Mouse (Mus musculus): ENCODE data around the gene Olfr1396. TPM values are rescaled to one million over a fixed set of nuclear protein-coding genes. Genes with fewer than 3 reads are reported as not detected.
A peak's percentile ranks its signal among the peaks of the same experiment; 100 is the strongest.
"Not testable (repeated sequence)": the region's sequence is repeated elsewhere in the genome, so short reads cannot be mapped to it uniquely, and the experiment has no call there.

Gene Olfr1396
- polyA plus RNA-seq, 1 experiment from 2014 or later = not detected

- TF ChIP-seq CTCF (IDR thresholded peaks at IDR 0.05) = no peak
- ChIA-PET POLR2A (interaction anchor here (0.6 kb wide), 1 partner anchor 16 kb away, joined by 7 read pairs; no protein-coding TSS in a partner anchor), CTCF (interaction anchor here (1.0 to 1.2 kb wide), 2 partner anchors 9 to 209 kb away, joined by 4 to 5 read pairs; no protein-coding TSS in a partner anchor)
- ATAC-seq (no peak), DNase-seq (ENCODE audit: low read depth, low spot score) (no peak)
- in situ Hi-C loops (cut with MboI; ENCODE audit: low pct_unique_long_range_greater_than_20kb) = loop anchor here (5.0 to 10.0 kb wide), 2 partner anchors 88 to 161 kb away; partner anchors contain the start of genes Gm12185 and Tgtp1
- no peaks in the 10 kb centered on the region for H3K27me3 ChIP-seq
Observed at GRCm38 (mm10) chr11:49083146-49083545, 31.5 kb downstream of the Olfr1396 start.

DNA sequence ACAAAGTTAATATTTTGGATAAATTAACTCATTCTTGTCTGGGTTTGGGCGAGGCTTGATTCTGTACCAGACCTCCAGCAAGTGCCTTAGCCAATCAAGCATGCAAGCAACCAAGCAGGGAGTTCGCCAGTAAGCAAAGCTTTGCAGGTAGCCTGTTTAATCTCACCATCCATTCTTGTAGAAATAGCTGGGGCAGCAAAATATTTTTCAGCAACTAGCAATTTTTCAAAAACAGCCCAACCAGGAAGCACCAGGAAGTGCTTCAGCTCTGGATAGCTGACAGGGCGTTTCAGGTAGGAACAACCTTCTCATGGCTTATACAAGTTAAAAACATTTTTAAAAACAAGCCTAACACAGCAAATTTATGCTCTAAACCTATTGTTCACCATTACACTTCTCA is 32.8 kb downstream of the Olfr1396 start:
- DNase-seq (ENCODE audit: low read depth, low spot score) (no peak), ATAC-seq (no peak)
- in situ Hi-C loops (cut with MboI; ENCODE audit: low pct_unique_long_range_greater_than_20kb) = loop anchor here (5.0 to 10.0 kb wide), 2 partner anchors 87 to 160 kb away; partner anchors contain the start of genes Gm12185 and Tgtp1
- ChIA-PET POLR2A (no interaction called here), CTCF (interaction anchor here (0.6 to 0.7 kb wide), 2 partner anchors 10 to 206 kb away, joined by 3 to 4 read pairs; no protein-coding TSS in a partner anchor)
- no peak for TF ChIP-seq CTCF (IDR thresholded peaks at IDR 0.05)
- no peaks in the 10 kb centered on the region for H3K27me3 ChIP-seq

- H3K27me3 ChIP-seq = no peaks in the 10 kb centered on the region
- ChIA-PET CTCF (no interaction called here), POLR2A (no interaction called here)
- ATAC-seq (no peak), DNase-seq (ENCODE audit: low read depth, low spot score) (no peak)
- in situ Hi-C loops (cut with MboI; ENCODE audit: low pct_unique_long_range_greater_than_20kb) = loop anchor here (5.0 to 10.0 kb wide), 2 partner anchors 87 to 159 kb away; partner anchors contain the start of genes Gm12185 and Tgtp1
- no peak for TF ChIP-seq CTCF (IDR thresholded peaks at IDR 0.05)
Observed at GRCm38 (mm10) chr11:49081356-49081755, 33.3 kb downstream of the Olfr1396 start.

GRCm38 (mm10) chr11:49080636-49081035 is 34.0 kb downstream of the Olfr1396 start:
- no peak for ATAC-seq

GRCm38 (mm10) chr11:49078719-49079118 is 36.0 kb downstream of the Olfr1396 start:
- no peak for TF ChIP-seq CTCF (IDR thresholded peaks at IDR 0.05)
- no peak for DNase-seq (ENCODE audit: low read depth, low spot score)
- in situ Hi-C loops (cut with MboI; ENCODE audit: low pct_unique_long_range_greater_than_20kb) = no loop called here
- ATAC-seq = no peak
- H3K27me3 ChIP-seq = no peaks in the 10 kb centered on the region
- ChIA-PET CTCF (interaction anchor here (0.8 to 1.8 kb wide), 6 partner anchors 13 to 204 kb away, joined by 3 to 6 read pairs (median 4); no protein-coding TSS in a partner anchor), POLR2A (interaction anchor here (1.6 kb wide), 1 partner anchor 204 kb away, joined by 4 read pairs; no protein-coding TSS in a partner anchor)

More at GRCm38 (mm10) chr11:49080636-49081035, 34.0 kb downstream of the Olfr1396 start:
- ChIA-PET POLR2A (no interaction called here), CTCF (no interaction called here)
- TF ChIP-seq CTCF (IDR thresholded peaks at IDR 0.05) = no peak
- DNase-seq (ENCODE audit: low read depth, low spot score) = no peak
- no peaks in the 10 kb centered on the region for H3K27me3 ChIP-seq
- in situ Hi-C loops (cut with MboI; ENCODE audit: low pct_unique_long_range_greater_than_20kb) = loop anchor here (5.0 to 10.0 kb wide), 2 partner anchors 86 to 158 kb away; partner anchors contain the start of genes Gm12185 and Tgtp1

- DNase-seq (ENCODE audit: low read depth, low spot score) = no peak
- ATAC-seq = no peak
- TF ChIP-seq CTCF (IDR thresholded peaks at IDR 0.05) = no peak
Observed at GRCm38 (mm10) chr11:49077012-49077411, 37.7 kb downstream of the Olfr1396 start.

DNA sequence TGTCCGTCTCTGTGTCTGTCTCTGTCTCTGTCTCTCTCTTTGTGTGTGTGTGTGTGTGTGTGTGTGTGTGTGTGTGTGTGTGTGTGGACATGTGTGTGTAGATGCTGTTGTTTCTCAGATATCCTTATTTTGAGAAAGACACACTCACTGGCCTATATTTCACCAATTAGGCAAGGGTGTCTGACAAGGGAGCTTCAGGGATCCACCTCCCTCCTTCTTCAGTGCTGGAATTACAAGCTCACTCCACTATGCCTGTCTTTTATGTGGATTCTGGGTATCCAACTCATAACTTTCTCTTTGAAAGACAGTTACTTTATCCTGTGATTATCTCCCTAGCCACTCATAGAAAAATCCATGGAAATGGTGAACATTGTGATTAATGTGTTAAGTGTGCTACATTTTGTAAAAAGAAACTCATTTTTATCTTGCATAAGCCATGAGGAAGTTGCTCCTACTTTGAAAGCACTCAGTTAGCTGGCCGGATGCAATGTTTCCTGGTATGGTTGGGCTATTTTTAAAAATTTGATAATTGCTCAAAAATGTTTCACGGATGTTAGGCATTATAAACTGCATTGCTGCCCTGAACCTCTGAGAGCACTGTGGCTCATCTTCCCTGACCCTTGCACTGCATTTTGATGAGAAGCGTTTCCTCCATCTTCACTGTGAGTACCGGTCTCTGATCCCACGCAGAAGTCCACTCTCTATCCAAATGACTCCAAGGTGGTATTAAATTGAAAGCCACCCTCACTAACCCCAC is 38.5 kb downstream of the Olfr1396 start, which contains the start of gene Ifi47:
TSS of gene Ifi47 (plus strand) at position 587 of the 757 bp plus-strand sequence.
- POLR2A ChIA-PET; DNase-seq (ENCODE audit: low read depth, low spot score); H3K27me3 ChIP-seq; in situ Hi-C loops (cut with MboI; ENCODE audit: low pct_unique_long_range_greater_than_20kb): not testable (repeated sequence)
- CTCF ChIA-PET = interaction anchor here (1.3 to 1.7 kb wide), 2 partner anchors 14 to 201 kb away, joined by 3 read pairs; no protein-coding TSS in a partner anchor
- ATAC-seq = peak; percentile 82
- peak; percentile 5 for TF ChIP-seq CTCF (IDR thresholded peaks at IDR 0.05)

More at GRCm38 (mm10) chr11:49077012-49077411, 37.7 kb downstream of the Olfr1396 start:
- CTCF ChIA-PET = interaction anchor here (1.3 to 1.7 kb wide), 2 partner anchors 13 to 202 kb away, joined by 3 read pairs; no protein-coding TSS in a partner anchor
- POLR2A ChIA-PET = no interaction called here
- no peaks in the 10 kb centered on the region for H3K27me3 ChIP-seq
- in situ Hi-C loops (cut with MboI; ENCODE audit: low pct_unique_long_range_greater_than_20kb) = no loop called here

DNA sequence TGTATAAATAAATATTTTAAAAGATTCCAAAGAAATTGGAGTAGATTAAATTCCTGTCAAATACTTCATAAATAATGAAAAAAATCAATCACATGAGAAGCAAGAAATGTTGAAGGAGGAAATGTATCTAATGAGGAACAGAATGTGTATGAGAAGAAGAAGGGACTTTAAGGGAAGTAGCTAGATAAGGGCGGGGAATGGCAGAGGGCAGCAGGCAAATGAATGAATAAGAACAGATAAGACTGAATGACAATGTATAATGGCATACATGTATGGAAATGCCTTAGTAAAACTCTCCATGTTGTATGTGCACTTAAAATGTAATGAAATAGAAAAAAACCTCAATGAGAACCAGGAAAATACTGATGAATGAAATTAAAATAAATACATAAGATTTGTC is 46.3 kb downstream of the Olfr1396 start:
- CTCF ChIA-PET = no interaction called here
- ATAC-seq = no peak
- no peaks in the 10 kb centered on the region for H3K27me3 ChIP-seq
- no peak for DNase-seq (ENCODE audit: low read depth, low spot score)
- no peak for TF ChIP-seq CTCF (IDR thresholded peaks at IDR 0.05)
- in situ Hi-C loops (cut with MboI; ENCODE audit: low pct_unique_long_range_greater_than_20kb) = no loop called here
- POLR2A ChIA-PET = no interaction called here

- H3K27me3 ChIP-seq; POLR2A ChIA-PET; in situ Hi-C loops (cut with MboI; ENCODE audit: low pct_unique_long_range_greater_than_20kb); CTCF ChIA-PET; DNase-seq (ENCODE audit: low read depth, low spot score); ATAC-seq: not testable (repeated sequence)
Observed at GRCm38 (mm10) chr11:49063713-49064469, 50.8 kb downstream of the Olfr1396 start, which contains the start of gene Tgtp2. Tgtp2 (minus strand) TSS chr11:49064206.

- in situ Hi-C loops (cut with MboI; ENCODE audit: low pct_unique_long_range_greater_than_20kb); CTCF ChIA-PET; ATAC-seq; POLR2A ChIA-PET; DNase-seq (ENCODE audit: low read depth, low spot score); H3K27me3 ChIP-seq: not testable (repeated sequence)
Observed at GRCm38 (mm10) chr11:49061865-49062264, 52.8 kb downstream of the Olfr1396 start.

DNA sequence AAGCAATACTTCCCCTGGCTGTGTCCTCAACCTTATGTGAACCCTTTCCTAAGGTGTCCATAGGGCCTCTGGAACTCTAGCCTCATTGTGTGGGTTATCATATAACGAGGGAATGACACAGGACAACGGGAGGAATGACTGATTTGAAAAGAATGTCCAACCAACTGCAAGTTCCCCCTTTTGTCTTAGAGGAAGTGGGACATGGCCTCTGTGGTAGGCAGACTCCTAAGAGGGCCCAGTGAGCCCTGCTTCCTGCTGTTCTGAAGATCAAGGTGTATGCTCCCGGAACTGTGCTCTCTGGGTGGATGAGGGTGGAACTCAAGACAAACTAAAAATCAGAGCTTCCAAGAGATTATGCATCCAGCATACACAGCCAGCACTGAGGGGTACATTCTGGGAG is 54.6 kb downstream of the Olfr1396 start:
- CTCF ChIA-PET; in situ Hi-C loops (cut with MboI; ENCODE audit: low pct_unique_long_range_greater_than_20kb); ATAC-seq; POLR2A ChIA-PET; H3K27me3 ChIP-seq; DNase-seq (ENCODE audit: low read depth, low spot score): not testable (repeated sequence)
